Mouse (Mus musculus) subcutaneous adipose tissue, adult 2 months (tissue): ENCODE data around the gene Rdh1. TPM values are rescaled to one million over a fixed set of nuclear protein-coding genes. Genes with fewer than 3 reads are reported as not detected.

Experiments used
- polyA plus RNA-seq: library from polyadenylated mRNA; depleted of rRNA; stranded (reverse); fragments of >200 nt; gene quantifications from 2 replicates; pipeline ENCODE4 v1.2.3, GENCODE M21; 2012; ENCODE audit warnings: low replicate concordance; rRNA removed

Rdh1 gene
- polyA plus RNA-seq: 0.03 and 3.0 TPM in 2 replicates

DNA sequence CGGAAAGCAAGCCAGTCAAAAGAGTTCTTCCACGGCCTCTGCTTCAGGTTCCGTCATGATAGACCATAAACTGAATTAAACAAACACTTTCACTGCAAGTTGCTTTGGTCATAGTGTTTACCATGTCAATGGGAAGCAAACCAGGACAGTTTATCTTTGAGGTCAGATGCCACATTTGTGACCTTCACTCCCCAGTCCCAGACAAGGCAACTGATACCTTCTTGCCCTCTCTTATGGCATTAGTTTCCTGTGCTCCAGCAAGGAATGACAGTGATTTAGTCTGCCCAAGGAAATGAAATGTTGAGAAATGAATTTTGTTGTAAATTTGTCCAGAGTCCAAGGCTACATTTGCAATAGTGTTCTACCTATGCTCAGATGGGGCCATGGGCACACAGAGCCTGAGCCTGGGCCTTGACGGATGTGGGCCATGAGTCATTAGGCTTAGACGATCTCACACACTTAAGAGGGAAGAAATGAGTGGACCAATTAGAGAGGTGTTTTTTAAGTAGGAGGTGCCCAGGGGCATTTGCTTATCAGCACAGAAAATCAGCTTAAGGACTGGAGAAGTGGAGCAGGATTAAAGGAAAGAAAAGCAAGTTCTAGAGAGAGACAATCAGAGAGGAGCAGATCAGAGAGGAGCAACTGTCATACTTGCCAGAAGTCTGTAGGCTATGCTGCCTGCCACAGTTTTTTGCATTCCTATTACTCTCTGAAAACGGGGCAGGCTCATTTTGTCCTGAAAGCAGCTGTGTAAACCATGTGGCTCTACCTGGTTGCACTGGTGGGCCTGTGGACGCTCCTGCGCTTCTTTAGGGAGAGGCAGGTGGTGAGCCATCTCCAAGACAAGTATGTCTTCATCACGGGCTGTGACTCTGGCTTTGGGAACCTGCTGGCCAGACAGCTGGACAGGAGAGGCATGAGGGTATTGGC is at the start of gene Rdh1, which contains the start of gene Rdh16f1:
Gene Rdh1 (plus strand): TSS at position 541 of the 930 bp plus-strand sequence.
Gene Rdh16f1 (plus strand): TSS at position 607 of the 930 bp plus-strand sequence.

DNA sequence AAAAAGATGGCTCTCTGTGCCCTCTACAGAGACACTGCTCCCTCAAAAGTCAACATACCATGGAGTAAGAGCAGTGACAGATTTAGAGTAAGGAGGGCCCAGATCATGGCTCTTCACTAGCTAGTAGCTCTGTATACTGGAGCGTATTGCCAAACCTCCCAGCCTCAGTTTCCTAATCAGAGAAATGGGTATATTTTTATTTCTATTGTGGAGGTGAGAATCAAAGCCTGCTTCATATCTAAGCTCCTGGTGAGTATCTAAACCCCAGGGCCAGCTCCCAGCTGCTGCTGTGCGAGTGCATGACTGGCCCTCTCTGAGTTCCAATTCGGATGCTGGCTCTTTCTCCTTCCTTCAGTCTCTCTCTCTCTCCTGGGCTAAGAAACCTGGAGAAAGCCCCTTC is 35.3 kb upstream of the Rdh1 start, which contains the start of gene Tac2:
Gene Tac2 (plus strand): TSS at position 301 of the 400 bp plus-strand sequence.

DNA sequence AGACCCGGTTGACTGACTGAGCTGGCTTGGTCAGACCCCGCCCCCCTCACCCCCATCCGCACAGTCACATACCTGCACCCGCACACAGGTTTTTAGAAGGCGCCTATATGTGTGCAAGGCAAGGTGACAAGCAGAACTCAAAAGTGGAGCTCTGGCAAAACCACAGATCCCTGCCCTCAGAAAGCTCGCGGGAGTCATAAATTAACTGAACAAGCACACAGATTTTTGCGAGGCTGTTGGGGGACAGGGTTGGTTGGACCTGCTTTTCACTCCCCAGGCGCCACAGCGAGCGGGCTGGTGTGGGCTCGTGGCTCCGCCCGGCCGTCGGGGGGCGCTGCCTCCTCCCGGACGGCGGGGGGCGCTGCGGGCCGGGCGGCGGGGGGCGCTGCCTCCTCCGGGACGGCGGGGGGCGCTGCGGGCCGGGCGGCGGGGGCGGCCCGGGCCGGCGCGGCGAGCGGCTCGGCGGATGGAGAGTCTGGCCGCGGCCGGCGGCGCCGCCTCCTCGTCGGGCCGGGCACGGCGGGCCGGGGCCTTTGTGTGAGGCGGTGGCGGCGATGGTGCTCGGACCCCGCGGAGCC is 20.3 kb upstream of the Rdh1 start, which contains the start of gene Zbtb39:
Gene Zbtb39 (plus strand): TSS at position 456 of the 578 bp plus-strand sequence.

DNA sequence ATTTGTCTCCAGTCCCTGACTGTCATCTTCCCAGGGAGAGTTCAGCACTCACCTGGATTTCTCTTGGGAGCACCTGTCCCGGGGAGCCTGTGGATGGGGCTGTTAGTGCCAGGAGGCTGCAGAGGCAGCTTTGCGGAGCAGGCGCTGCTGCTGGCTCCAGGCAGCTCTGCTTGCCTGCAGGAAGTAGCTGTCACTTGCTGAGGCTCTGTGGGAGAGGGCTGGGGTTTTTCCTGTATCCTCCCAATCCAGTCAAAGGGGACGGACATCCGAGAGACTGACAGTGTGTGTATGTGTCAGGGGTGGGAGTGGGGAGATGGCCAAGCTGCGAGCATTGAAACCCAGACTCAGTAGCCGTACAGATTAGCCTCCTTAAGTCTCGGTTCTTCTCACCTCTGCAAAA is 8.0 kb upstream of the Rdh1 start, which contains the start of gene Gpr182:
Gene Gpr182 (minus strand): TSS at position 185 of the 400 bp plus-strand sequence.

DNA sequence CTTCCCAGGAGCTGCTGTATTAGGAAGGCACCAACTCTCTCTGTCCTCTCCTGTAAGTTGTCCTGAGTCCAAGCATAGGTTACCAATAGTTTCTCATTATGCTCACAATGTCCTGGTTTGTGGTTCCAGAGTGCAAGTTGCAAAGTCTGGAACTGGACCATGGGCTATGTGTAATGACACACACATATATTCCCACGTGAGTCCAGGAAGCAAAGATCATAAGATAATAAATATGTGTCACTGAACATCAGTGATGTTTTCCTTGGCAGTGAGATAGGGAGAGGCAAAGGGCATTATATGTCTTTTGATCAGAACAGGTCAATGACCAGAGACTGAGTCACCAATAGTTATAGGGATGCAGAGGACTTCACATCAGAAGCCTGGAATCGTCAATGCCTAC is 16.5 kb downstream of the Rdh1 start, which contains the start of gene Rdh9:
Gene Rdh9 (plus strand): TSS at position 376 of the 400 bp plus-strand sequence.

DNA sequence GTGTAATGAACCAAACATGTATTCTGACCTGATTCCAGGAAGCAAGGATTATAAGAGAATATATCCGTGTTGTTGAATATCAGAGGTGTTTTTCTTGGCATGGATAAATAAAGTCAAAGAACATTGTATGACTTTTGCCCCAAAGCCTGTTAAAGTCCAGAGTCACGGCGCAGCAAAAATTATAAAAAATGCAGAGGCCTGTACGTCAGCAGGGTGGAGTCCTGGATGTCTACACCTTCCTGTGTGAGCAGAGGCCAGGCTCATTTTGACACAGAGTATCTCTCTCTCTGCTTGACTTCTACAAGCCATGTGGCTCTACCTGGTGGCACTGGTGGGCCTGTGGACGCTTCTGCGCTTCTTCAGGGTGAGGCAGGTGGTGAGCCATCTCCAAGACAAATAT is 41.4 kb downstream of the Rdh1 start, which contains the start of gene Rdh16:
Gene Rdh16 (plus strand): TSS at position 262 of the 400 bp plus-strand sequence.

Other genes with a start within 250 kb of the Rdh1 start
- gene Ndufa4l2, start 244.8 kb upstream of the Rdh1 start, polyA plus RNA-seq: 51.9 and 59.2 TPM in 2 replicates
- 40.8 and 93.7 TPM in 2 replicates for gene Shmt2, start 237.3 kb upstream of the Rdh1 start, polyA plus RNA-seq
- 0.09 and 0.36 TPM in 2 replicates for gene Nxph4, start 225.2 kb upstream of the Rdh1 start, polyA plus RNA-seq
- gene Lrp1, start 138.6 kb upstream of the Rdh1 start, polyA plus RNA-seq: 237 and 318 TPM in 2 replicates
- 111 and 133 TPM in 2 replicates for gene Stat6, start 116.7 kb upstream of the Rdh1 start, polyA plus RNA-seq
- gene Nemp1, start 92.8 kb upstream of the Rdh1 start, polyA plus RNA-seq: 2.8 and 5.3 TPM in 2 replicates
- gene Nab2, start 91.2 kb upstream of the Rdh1 start, polyA plus RNA-seq: 15.5 and 48.9 TPM in 2 replicates
- gene Myo1a, start 54.6 kb upstream of the Rdh1 start, polyA plus RNA-seq: 0.10 and 0.33 TPM in 2 replicates
- 0.35 TPM in 1 of 2 replicates, not detected in the other for gene Tac2, start 35.2 kb upstream of the Rdh1 start, polyA plus RNA-seq
- gene Zbtb39, start 20.2 kb upstream of the Rdh1 start, polyA plus RNA-seq: 5.9 and 12.6 TPM in 2 replicates
- 2.8 and 13.7 TPM in 2 replicates for gene Gpr182, start 8.0 kb upstream of the Rdh1 start, polyA plus RNA-seq
- 4.2 TPM in 1 of 2 replicates, not detected in the other for gene Rdh16f1, start 66 bp downstream of the Rdh1 start, polyA plus RNA-seq
- 0.11 TPM in 1 of 2 replicates, not detected in the other for gene Rdh9, start 16.7 kb downstream of the Rdh1 start, polyA plus RNA-seq
- gene Rdh16, start 41.4 kb downstream of the Rdh1 start, polyA plus RNA-seq: 0.12 TPM in 1 of 2 replicates, not detected in the other
- not detected in 2 replicates for gene Rdh19, start 90.2 kb downstream of the Rdh1 start, polyA plus RNA-seq
- 0.13 TPM in 1 of 2 replicates, not detected in the other for gene Rdh16f2, start 106.8 kb downstream of the Rdh1 start, polyA plus RNA-seq
- gene Rdh7, start 129.1 kb downstream of the Rdh1 start, polyA plus RNA-seq: 0.58 TPM in 1 of 2 replicates, not detected in the other
- not detected in 2 replicates for gene Sdr9c7, start 138.8 kb downstream of the Rdh1 start, polyA plus RNA-seq
- gene Hsd17b6, start 247.9 kb downstream of the Rdh1 start, polyA plus RNA-seq: not detected in 2 replicates